Mouse (Mus musculus) heart, embryonic 16.5 days (tissue): ENCODE measurements around the gene Tor1aip1. TPM values are rescaled to one million over a fixed set of nuclear protein-coding genes. Genes with fewer than 3 reads are reported as not detected.

Source experiments
- ATAC-seq: fragments of 200-750 bp; cut with Nextera tagmentation; replicated peaks from 2 replicates; pipeline ENCODE4 v1.8.0; 2017; ENCODE audit warnings: moderate number of reproducible peaks; ENCODE audit not compliant: insufficient read depth, low FRiP score; ENCODE audit errors: extremely low read depth
- H3K27ac ChIP-seq: fragments of 300-500 bp; sonication (generic); 2 replicates; pipeline ENCODE4 v1.5.1; 2014; ENCODE audit warnings: mild to moderate bottlenecking, low read length, control low read depth, moderate library complexity
- H3K27me3 ChIP-seq: fragments of 300-500 bp; sonication (generic); 2 replicates; pipeline ENCODE4 v1.6.1; 2014; ENCODE audit warnings: low read length, mixed read lengths; ENCODE audit not compliant: control insufficient read depth, insufficient read depth
- H3K36me3 ChIP-seq: fragments of 300-500 bp; sonication (generic); 2 replicates; pipeline ENCODE4 v1.6.1; 2014; ENCODE audit not compliant: control insufficient read depth, insufficient read depth
- H3K4me1 ChIP-seq: fragments of 300-500 bp; sonication (generic); 2 replicates; pipeline ENCODE4 v1.6.1; 2014; ENCODE audit warnings: low read length, mixed read lengths; ENCODE audit not compliant: control insufficient read depth, insufficient read depth
- H3K4me2 ChIP-seq: fragments of 300-500 bp; sonication (generic); 2 replicates; pipeline ENCODE4 v1.6.1; 2014; ENCODE audit warnings: low read depth, mild to moderate bottlenecking, control low read depth, low read length
- H3K4me3 ChIP-seq: fragments of 300-500 bp; sonication (generic); 2 replicates; pipeline ENCODE4 v1.5.1; 2014; ENCODE audit warnings: mild to moderate bottlenecking, control low read depth, low read length
- H3K9ac ChIP-seq: fragments of 300-500 bp; sonication (generic); 2 replicates; pipeline ENCODE4 v1.6.1; 2014; ENCODE audit warnings: low read length, control low read depth
- H3K9me3 ChIP-seq: fragments of 300-500 bp; sonication (generic); replicated peaks from 2 replicates; pipeline ENCODE4 v1.6.1; 2016; ENCODE audit warnings: low read length; ENCODE audit not compliant: control insufficient read depth
- WGBS: fragments of 180-500 bp; shearing (Covaris S2); extraction: QIAGEN DNeasy Blood & Tissue Kit; methylation state at CpG from one replicate; pipeline ENCODE4 v1.1.7; 2014; 5-methylcytosine and 5-hydroxymethylcytosine counted together
- polyA plus RNA-seq: library from polyadenylated mRNA; unstranded; fragments of >200 nt; fragmentation: Nextera tagmentation; extraction: Ambion mirVana; gene quantifications from 2 replicates; pipeline ENCODE4 v1.2.1, GENCODE M21; 2015

Tor1aip1 gene
- polyA plus RNA-seq = 30.4 and 34.9 TPM in 2 replicates

DNA sequence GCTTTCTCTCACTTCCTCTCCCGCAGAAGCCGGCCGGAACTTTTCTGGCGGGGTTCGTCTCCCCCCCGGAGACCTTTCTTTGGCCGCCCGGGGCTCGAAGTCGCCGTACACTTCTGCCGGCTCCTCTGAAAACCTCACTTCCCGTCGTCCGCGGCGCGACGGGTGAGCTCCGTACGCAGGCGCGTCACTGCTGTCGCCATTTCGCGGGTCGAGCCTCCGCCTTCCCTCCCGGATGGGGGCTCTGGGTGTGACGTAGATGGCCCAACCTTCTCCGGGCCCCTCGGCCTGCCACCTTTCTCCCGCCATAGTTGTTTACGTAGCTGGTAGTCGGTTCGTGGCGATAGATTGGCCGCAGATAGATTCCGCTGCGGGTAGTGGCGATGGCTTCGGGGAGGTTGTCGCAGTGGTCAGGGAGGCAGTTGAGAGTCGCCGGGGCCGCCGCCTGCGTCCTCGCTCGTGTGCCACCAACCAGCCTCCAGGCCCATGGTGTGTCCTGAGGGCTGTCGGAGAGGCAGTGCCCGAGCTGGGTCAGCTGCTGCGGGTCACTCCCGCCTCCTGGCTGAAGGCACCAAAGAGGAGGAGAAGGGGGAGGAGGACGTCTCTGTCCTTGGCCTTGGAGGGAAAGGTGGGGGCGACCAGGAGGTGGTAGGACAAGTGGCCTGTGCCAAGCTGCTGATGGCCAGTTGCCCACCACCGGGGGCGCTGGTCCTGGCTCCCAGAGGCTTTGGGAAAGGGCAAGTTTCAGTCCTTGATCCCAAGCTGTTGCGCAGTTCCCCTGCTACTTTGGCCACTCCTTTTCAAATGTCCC is at the start of gene Tor1aip1:
Gene Tor1aip1, minus strand, starts transcription at position 551 of the 808 bp plus-strand sequence.
- Histone ChIP-seq H3K27me3 (no peaks in the 10 kb centered on the region), H3K4me3 (peak within 1 kb of the TSS; percentile 76), H3K4me2 (peak within 1 kb of the TSS; percentile 89), H3K4me1 (peaks cover 12% of the 10 kb centered on the region), H3K27ac (peak within 1 kb of the TSS; percentile 100), H3K9ac (peak within 1 kb of the TSS; percentile 96), H3K9me3 (no peaks in the 10 kb centered on the region), H3K36me3 (peaks cover 22% of the 10 kb centered on the region)
- under 1% methylated on average over 59 of the region's 59 CpGs for WGBS
- peak; percentile 93 for ATAC-seq

DNA sequence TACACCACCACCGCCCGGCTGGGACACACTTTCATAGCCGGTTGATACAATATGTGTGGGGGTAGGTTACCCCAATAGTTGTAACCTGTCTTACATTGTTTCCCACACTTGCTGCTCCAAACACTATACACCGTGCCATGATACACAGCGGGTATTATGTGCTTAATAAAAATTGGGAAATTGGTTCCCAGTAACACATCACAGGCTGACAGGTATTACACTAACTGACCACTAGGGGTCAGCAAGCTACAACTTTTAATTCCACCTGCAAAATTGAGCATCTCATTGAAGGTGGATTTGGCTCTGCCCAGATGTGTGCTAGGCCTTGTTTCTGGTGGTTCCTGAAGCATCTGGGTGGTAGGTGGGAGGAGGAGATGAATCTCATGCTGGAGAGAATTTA is 49.5 kb upstream of the Tor1aip1 start:
- Histone ChIP-seq H3K9ac (no peak overlapping the region), H3K4me3 (no peak overlapping the region), H3K9me3 (no peaks in the 10 kb centered on the region), H3K4me1 (peaks cover 6% of the 10 kb centered on the region; the same call in 1 of the 2 replicates), H3K27me3 (no peaks in the 10 kb centered on the region), H3K27ac (no peak overlapping the region), H3K36me3 (no peaks in the 10 kb centered on the region), H3K4me2 (no peak overlapping the region)
- WGBS = 57% methylated on average over 5 of the region's 5 CpGs
- no peak for ATAC-seq

DNA sequence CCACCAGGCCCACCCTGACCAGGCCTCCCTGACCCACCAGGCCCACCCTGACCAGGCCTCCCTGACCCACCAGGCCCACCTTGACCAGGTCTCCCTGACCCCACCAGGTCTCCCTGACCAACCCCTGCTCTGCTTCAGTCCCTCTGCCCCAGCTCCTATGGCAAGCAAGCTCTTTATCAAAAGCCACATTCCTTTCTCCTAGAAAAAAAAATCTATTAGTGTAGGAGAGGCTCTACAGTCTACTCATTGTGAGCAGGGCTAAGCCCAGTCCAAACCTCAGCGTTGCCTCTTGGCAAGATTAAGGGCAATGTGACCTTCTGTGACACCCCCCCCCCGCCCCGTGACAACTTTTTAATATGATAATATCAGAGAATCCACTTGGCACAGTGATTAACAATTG is 48.3 kb upstream of the Tor1aip1 start:
- Histone ChIP-seq H3K36me3 (no peaks in the 10 kb centered on the region), H3K4me2 (no peak overlapping the region), H3K4me1 (peaks cover 6% of the 10 kb centered on the region; the same call in 1 of the 2 replicates), H3K9ac (no peak overlapping the region), H3K9me3 (no peaks in the 10 kb centered on the region), H3K27ac (no peak overlapping the region), H3K27me3 (no peaks in the 10 kb centered on the region), H3K4me3 (no peak overlapping the region)
- WGBS = 29% methylated on average over 3 of the region's 3 CpGs
- no peak for ATAC-seq

DNA sequence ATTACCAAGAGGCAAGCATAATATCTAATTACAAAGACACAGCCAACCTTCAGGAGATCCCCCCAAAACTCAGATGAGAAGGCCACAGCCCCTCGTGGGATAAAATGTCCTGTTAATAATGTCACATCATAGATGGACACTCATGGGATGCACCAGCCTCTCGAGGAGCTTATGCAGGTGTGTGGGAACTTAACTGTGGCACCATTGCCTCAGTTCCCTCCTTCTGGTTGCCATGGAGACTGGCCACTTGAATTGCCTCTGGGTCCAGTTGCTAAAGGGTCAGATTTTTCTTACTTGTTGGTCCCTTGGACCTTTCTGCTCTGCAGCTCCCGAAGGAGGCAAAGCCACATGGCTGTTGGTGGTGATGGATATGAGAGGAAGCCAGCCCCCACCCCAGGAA is 41.4 kb upstream of the Tor1aip1 start:
- Histone ChIP-seq H3K4me2 (no peak overlapping the region), H3K4me3 (no peak overlapping the region), H3K9me3 (no peaks in the 10 kb centered on the region), H3K27ac (no peak overlapping the region), H3K36me3 (no peaks in the 10 kb centered on the region), H3K9ac (no peak overlapping the region), H3K27me3 (no peaks in the 10 kb centered on the region), H3K4me1 (peaks cover 3% of the 10 kb centered on the region; the same call in 1 of the 2 replicates)
- 46% methylated on average over 3 of the region's 3 CpGs for whole genome bisulfite sequencing
- no peak for ATAC-seq

DNA sequence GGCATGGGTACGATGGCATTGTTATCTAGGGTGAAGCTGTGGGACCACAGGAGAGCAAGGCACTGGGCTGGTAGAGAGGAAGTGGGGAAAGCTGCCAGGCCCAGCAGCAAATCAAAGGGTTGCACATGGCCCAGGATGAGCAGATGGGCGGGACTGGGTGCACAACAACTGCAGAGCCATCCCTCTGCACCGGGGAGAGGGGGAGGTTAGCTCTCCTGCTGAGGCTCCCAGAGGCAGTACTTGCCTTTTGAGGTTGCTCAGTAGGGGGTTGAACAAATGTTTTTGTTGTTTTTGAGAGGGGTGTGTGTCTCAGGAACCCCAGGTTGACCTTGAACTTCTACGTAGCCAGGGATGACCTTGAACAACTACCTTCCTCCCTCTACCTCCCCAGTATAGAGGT is 40.2 kb upstream of the Tor1aip1 start:
- no peak overlapping the region for H3K4me3 ChIP-seq
- peaks cover 3% of the 10 kb centered on the region; the same call in 1 of the 2 replicates for H3K4me1 ChIP-seq
- WGBS = 48% methylated on average over 4 of the region's 4 CpGs
- no peak overlapping the region for H3K4me2 ChIP-seq
- no peaks in the 10 kb centered on the region for H3K9me3 ChIP-seq
- no peak overlapping the region for H3K27ac ChIP-seq
- no peaks in the 10 kb centered on the region for H3K36me3 ChIP-seq
- no peak; the same call in 1 of the 2 replicates for ATAC-seq
- no peak overlapping the region for H3K9ac ChIP-seq
- H3K27me3 ChIP-seq = no peaks in the 10 kb centered on the region

DNA sequence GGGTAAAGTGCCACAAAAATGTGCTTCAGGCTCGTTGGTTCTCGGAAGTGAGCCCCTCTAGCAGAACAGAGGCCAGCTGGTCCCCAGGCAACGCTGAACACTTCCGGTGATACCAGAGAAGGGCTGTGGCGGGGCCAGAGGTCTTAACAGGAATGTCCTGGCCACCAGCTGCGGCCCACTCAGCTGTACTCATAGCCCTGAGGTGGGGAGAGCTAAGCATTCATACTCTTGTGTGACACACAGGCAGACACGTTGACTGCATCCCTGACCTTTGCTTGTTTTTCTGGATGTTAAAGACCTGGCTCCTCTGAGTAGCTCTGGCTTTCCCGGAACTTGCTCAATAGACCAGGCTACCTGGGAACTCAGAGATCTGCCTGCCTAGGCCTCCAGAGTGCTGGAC is 38.3 kb upstream of the Tor1aip1 start:
- WGBS = 38% methylated on average over 8 of the region's 8 CpGs
- Histone ChIP-seq H3K4me1 (peaks cover 7% of the 10 kb centered on the region; the same call in 1 of the 2 replicates), H3K27ac (no peak overlapping the region), H3K9ac (no peak overlapping the region), H3K4me3 (no peak overlapping the region), H3K27me3 (no peaks in the 10 kb centered on the region), H3K4me2 (no peak overlapping the region), H3K36me3 (no peaks in the 10 kb centered on the region), H3K9me3 (no peaks in the 10 kb centered on the region)
- no peak for ATAC-seq

DNA sequence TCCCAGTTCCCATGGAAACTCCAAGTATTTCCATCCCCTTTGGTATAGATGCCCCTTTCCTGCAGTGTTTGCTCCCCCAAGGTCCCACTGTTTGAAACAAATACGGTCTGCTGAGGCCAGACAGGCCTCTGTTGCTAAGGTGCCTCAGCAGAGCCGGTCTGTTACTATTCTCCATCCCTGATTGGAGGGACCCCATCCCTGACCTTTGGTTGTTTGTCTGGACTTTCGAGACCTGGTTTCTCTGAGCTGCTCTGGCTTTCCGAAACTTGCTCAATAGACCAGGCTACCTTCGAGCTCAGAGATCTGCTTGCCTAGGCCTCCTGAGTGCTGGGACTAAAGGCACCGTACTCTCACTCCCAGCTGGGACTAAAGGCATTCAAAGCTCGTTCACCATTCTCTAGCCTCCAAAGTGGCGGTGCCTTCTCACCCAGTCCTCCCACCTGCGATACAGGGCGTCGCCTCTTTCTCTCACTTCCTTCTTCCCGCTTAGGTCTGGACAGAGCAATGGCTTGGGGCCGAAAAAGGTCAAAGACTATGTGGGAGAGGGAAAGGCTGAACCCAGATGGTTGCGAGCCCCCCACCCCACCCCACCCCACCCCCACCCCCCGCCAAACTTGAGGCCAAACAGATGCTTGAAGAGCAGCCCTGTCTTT is 37.0 kb upstream of the Tor1aip1 start:
- ATAC-seq = no peak
- no peak overlapping the region for H3K27ac ChIP-seq
- no peak overlapping the region for H3K4me3 ChIP-seq
- WGBS = 63% methylated on average over 15 of the region's 15 CpGs
- peaks cover 7% of the 10 kb centered on the region; the same call in 1 of the 2 replicates for H3K4me1 ChIP-seq
- H3K27me3 ChIP-seq = no peaks in the 10 kb centered on the region
- H3K9me3 ChIP-seq = no peaks in the 10 kb centered on the region
- no peak overlapping the region for H3K9ac ChIP-seq
- no peaks in the 10 kb centered on the region for H3K36me3 ChIP-seq
- no peak overlapping the region for H3K4me2 ChIP-seq

DNA sequence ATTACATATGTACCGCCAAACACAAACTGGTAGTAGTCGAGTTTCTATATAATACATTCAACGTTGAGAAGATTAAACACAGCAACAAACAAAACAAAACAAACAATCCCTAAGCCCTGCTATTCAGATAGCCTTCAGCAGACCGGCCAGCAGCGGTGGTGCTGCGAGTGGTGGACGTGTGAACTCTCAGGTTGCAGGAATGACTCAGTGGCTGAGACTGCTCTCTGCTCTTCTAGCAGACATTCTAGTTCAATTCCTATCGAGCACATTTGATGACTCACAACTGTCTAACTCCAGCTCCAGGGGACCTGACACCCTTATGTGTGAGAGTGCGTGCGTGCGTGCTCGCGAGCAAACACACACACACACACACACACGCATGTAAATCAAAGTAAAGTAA is 33.8 kb upstream of the Tor1aip1 start:
- no peak for ATAC-seq
- WGBS = 48% methylated on average over 14 of the region's 14 CpGs

DNA sequence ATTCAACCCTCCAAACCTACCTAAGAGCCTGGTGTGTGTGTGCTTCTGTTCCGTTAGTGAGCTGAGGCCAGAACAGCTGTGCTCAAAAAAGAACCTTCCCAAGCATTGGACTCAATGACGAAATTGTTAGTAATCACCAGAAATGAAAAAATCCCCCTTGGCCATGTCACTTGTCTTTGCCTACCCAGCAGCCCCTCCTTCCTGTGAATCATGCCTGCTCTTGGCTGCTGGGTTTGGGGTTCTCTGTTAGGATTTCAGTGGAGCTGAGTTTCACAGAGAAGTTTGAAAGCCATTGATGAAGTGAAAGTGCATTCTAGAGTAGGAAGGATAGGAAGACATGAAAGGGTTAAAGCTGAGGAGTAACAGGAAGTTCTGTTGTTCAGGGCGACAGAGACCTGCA is 29.9 kb upstream of the Tor1aip1 start:
- peak overlapping the region; percentile 51 for H3K27ac ChIP-seq
- no peaks in the 10 kb centered on the region for H3K9me3 ChIP-seq
- no peak overlapping the region for H3K4me2 ChIP-seq
- H3K27me3 ChIP-seq = no peaks in the 10 kb centered on the region
- ATAC-seq = no peak
- H3K4me3 ChIP-seq = no peak overlapping the region
- H3K9ac ChIP-seq = no peak overlapping the region
- H3K36me3 ChIP-seq = peaks cover 43% of the 10 kb centered on the region
- H3K4me1 ChIP-seq = peaks cover 13% of the 10 kb centered on the region
- WGBS = 61% methylated on average over 3 of the region's 3 CpGs

More for the DNA sequence above, 33.8 kb upstream of the Tor1aip1 start:
- Histone ChIP-seq H3K36me3 (peaks cover 13% of the 10 kb centered on the region), H3K9ac (no peak overlapping the region), H3K9me3 (no peaks in the 10 kb centered on the region), H3K27me3 (no peaks in the 10 kb centered on the region), H3K4me3 (no peak overlapping the region), H3K4me2 (no peak overlapping the region), H3K27ac (no peak overlapping the region; the same call in 1 of the 2 replicates), H3K4me1 (peaks cover 14% of the 10 kb centered on the region)
